Mouse (Mus musculus) lung, postnatal 36 days (tissue): ENCODE data around the gene Erlin1.

Source experiments
- DNase-seq: peaks from one replicate; pipeline ENCODE4 v3.0.0; 2022; ENCODE audit warnings: mixed read lengths

The Erlin1 gene

DNA sequence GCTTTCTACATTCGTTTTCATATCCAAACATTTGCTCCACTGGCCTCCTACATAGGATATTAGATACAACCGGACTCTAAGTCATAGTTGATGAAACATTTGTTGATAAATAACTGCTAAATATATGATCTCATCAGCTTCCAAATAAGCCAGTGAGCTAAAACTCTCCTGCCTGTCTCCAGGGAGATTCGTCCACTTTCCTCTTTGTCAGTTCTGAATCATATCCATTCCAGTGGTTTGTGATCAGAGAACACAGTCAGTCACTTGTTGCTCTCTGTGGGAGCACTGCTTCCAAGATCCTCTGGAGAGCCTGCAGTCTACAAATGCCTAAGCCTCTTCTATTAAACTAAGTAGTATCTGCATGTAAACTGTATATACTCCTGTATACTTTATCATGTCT, 9.4 kb downstream of the Erlin1 start:
- no peak for DNase-seq

DNA sequence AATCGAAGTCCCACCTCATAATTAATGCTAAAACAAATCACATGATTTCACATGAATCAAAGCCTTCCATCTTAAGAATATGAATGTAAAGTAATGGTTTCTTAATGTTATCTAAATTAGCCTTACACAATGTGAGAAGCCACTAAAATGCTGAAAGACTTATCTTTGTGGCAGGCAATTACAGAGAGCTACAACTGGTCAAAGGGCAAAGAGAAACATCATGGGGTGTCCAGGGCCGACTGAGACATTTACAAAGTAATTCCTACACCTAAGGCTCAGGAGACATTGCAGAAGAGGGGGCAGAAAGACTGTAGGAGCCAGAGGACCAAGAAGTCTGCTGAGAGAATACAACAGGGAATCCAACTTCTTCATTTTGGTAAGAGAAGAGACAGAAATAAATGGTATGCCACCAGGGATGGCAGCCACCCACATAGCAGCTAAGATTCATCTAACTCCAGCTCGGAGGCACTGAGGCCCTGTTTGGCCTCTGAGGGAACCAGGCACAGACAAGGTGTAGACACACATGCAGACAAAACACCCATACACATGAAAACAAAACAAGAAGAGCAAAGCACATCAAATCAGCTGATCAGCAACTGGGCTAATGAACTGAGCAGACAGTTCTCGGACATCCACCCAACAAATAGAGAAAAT, 14.3 kb downstream of the Erlin1 start:
- DNase-seq: no peak

DNA sequence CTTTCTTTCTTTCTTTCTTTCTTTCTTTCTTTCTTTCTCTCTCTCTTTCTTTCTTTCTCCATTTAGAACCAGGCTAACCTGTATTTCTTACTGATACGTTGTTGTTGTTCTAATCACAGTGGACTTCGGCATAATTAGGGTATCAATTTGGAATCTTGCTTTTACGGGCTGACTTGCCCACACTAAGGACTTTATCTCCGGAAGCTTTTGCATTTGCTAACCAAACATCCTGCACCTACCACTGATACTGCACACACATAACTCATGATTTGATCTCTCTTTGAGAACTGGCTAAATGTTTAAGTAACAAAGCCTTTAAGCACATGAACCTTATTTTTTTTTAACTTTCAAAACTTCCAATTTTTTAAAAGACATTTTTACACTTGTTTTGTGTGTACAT, 19.2 kb downstream of the Erlin1 start:
- no peak for DNase-seq

DNA sequence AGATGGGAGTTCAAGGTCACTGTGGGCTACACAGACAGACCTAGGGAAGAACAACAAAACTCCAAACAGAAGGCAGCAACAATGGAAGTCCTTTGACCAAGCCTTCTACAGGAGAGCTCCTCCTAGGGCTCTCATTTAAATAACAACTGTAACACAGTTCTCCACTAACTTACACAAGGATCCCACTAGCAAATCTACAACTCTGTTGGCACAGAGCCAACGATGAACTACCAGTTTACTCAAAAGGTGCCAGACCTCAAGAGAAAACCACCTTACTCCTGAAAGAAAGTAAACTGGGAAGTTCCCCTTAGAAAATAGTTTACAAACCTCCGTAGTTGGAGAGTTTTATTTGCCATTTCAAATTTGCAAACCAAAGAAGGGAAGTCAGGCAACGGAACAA, 20.3 kb downstream of the Erlin1 start:
- peak; percentile 13 for DNase-seq

DNA sequence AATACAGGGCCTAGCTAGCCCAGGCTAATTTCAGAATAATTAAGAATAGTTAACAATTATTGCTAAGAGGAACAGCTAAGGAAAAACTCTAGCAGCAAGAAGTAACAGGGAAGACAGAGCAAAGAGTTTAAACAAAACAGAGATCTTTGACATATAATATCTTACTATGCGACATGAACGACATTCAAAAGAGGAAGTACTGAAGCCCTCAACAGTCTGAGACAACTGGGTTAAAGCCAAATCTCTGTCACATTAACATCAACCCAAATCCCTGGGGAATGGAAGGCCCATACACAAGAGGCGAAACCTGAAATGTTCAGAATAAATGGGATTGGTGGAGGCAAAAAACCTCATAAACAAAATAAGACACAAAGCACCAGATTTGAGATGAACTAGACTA, 23.7 kb downstream of the Erlin1 start:
- DNase-seq: no peak

DNA sequence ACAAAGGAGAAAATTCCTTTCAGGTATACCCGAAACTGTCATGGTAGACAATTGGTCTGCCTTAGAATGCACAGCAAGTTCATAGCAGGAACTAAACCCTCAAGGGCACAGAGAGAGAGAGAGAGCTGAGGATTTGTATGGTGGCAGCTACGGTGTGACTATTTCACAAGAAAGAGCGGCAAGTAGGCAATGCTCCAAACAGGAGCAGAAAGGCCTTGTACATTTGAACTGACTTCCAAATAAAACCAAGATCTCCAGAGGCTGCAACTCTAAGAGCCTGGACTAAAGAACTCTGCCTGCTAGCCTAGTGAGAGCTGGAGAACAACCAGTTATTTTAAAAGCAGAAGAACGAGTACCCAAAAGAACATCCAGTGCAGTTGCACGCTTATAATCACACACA, 27.5 kb downstream of the Erlin1 start:
- no peak for DNase-seq

DNA sequence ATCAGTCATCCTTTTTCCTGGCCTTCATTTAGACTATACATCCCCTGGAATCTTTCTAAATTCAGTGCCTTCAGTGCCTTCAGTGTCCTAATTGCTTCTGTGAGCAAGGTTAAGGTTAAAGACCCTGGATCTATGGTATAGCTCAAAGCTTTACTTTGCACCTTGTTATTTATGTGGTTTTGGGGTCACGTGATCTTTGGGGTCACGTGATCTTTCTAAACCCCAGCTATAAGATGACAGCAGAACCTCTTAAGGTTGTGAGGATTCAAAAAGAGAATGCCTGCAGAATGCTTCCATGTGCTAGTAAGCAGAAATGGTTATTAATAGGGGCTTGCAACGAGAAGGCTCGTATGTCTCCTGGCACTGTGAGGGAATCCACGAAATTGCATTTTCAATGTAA, 36.2 kb downstream of the Erlin1 start:
- no peak for DNase-seq

DNA sequence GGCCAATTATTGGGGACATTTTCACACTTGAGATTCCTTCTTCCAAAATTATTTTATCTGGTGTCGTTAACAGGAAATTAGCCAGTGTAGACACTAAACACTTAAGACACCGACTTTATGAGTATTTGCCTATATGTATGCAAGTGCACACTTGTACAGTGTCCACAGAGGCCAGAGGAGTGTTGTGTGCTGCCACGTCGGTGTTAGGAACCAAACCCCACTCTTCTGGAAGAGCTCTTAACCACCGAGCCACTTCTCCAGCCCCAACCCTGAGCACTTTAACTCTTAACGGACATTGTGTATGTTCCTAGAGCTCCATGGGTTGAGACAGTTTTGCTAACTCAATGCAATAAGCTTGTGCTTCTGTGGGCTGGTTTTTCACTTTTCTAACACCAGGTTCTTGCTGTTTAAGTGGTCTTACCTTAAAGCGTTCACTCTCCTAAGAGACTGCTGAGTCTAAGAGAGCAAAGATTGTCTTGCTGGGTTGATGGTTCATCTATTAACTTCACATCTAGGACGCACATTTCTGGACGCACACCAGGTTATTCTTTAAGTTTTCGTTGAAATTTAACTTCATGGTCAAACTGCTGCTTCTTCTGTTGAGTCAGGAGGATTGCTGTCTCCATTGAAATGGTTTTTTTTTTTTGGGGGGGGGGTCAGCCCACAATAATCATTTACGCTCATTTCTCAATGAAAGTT, 37.4 kb downstream of the Erlin1 start:
- DNase-seq: peak; percentile 12

DNA sequence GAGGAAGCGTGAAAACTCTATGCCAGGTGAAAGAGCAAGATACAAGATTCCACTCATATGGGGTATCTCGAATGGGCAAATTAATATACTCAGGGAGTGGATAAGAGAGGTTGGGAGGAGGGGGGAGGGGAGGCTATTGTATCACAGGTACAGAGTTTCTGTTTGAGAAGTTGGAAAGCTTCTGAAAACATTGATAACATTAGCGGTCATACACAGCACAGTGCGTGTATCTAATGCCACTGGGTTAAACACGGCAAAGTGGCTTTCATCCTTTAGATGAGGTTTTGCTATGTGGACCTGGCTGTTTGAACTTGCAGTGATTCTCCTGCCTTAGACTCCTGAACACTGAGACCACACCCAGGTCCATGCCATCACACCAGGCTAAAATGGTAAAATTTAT, 39.6 kb downstream of the Erlin1 start:
- no peak for DNase-seq

DNA sequence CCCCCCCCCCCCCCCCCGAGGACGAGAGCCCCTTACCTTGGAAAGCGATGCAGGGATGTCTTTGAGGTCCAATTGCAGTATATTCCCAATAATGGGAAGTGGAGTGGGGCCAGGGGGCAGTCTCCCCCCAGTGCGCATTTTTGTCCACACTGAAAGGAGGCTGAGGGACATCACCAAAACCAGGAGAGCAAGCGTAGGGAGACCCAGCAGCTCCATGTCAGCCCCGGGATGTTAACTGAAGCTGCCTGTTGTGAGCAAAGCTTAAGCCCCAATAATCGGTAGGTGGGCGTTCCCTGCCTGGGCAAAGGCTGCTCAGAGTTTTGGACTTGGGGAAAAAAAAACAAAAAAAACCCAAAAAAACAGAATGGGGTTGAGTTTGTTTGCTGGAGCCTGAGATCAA, 40.6 kb downstream of the Erlin1 start, which contains the start of gene Cyp2c23:
Gene Cyp2c23, minus strand, starts transcription at position 237 of the 400 bp plus-strand sequence.
- no peak for DNase-seq

DNA sequence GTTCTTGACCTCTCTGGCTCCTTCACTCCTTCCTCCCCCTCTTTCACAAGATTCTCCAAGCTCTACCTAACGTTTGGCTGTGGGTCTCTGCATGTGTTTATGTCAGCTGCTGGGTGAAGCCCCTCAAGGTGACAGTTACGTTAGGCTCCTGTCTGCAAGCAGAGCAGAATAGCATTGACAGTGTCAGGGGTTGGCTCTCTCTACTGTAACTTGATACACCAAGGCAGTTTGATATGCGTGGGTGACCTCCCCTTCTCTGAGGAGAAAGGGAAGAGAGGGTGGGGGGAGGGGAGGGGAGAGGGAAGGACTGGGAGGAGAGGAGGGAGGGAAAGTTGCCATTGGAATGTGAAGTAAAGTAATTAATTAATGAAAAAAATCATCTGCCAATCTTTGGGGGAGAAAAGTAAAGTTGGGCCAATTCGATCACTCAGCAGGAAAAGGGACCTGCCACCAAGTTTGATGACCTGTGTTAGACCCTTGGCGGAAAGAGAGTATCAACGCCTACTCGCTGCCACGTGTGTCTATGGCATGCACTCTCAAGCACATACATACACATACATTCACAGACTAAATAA, 42.5 kb downstream of the Erlin1 start:
- no peak for DNase-seq

DNA sequence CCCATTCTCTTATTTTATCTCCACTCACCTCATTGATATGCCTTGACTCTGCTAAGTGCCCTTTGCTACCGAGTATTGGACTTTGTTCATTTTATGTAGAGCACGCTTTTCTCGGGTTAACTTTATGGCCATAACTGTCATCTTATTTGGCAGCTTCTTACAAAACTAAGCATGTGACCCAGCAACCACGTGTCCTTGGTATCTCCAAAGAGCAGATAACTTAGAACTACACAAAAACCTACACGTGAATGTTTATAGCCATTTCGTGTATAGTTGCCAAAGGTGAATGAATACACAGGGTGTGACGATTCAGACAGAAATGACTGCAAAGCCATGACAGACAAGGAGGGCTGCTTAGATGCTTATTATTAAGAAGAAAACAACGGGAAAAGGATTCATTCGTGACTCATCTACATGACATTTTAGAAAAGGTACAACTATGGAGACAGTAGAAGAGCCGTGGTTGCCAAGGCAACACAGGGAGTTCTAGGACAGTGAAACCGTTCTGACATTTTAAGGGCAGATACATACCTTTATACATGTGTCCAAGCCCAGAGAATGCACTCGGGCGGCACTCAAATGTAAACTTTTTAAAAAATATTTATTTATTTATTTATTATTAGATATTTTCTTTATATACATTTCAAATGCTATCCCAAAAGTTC, 44.5 kb downstream of the Erlin1 start:
- DNase-seq: no peak

DNA sequence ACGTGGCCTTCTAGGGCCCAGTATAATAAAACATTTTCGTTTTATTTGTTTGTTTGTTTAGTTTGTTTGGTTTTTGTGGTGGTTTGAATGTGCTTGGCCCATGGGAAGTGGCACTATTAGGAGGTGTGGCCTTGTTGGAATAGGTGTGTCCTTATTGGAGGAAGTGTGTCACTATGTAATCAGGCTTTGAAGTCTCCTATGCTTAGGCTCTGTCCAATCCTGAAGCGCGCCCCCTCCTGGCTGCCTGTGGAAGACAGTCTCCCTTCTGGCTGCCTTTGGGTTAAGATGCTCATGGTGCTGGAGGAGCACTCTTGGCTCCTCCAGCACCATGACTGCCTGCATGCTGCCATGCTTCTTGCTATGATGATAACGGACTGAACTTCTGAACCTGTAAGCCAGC, 46.5 kb downstream of the Erlin1 start:
- DNase-seq: no peak

DNA sequence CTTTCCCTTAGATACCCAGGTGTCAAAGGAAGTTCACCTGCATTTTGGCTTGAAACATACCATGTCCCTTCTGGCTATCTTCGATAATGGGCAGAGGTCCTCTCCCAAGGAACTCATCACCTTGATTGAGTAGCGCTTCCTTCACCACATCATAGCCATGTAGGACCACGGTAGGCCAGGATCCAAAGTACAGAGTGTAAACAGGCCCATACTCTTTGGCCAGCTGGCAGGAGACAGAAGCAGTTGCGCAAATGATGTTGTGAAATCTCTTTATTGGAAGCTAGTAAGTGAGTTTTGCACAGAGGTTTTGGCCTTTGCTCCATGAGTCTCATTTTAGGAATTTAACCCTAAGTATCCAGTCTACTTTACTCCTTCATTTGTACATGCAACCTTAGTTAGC, 48.1 kb downstream of the Erlin1 start:
- peak; percentile 94 for DNase-seq

DNA sequence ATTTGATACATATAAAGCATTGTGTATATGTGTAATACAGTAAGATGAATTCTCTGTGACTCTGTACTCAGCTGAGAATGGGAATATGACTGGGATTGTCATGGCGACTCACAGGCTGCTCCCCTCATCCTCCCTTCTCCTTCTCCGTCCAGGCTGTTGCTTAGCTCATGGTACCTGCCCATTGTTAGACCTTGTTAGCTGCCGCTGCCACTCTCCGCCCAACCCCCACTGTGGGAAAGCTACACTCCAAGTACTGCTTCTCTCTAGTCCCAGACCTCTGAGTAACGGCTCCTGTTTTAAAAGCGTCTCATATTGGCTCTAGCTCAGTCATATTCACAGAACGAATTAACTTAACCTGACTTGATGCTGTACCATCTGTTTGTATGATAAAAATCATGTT, 49.8 kb downstream of the Erlin1 start:
- peak; percentile 20 for DNase-seq

DNA sequence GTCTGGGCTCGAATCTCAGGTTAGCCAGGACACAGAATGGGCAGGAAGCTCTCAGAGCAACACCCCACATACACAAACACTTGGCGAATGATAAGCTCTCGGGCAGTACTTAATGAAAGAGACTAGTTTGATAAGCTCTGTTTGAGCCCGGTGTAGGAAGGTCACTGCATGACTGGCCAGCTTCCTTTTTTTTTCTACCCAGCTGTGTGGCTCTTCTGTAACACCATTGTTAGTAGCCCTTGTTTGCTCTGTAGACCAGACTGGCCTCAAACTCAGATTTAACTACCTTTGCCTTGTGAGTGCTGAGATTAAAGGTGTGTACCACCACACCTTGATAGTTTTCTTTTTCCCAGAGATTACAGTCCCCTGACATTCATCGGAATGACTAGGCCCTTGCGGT, 55.7 kb downstream of the Erlin1 start:
- DNase-seq: peak; percentile 31

DNA sequence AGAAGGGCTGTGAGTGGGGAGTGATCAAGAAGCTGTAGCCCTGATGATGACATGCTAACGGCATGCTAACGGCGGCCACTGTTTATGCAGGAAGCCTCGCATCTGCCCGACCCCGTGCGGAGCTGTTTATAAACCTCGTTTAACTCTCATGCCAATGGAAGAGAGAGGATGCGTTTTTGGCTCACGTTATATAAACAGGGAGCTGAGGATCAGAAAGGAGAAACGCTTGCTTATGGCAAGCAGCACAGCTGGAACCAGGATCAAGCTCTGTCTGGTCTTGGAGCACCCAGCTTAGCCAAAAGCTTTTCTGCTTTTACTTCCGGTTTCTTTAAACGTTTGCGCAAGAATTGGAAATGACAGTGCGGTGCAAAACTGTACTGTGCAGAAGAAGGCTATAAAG, 60.8 kb downstream of the Erlin1 start:
- peak; percentile 74 for DNase-seq

DNA sequence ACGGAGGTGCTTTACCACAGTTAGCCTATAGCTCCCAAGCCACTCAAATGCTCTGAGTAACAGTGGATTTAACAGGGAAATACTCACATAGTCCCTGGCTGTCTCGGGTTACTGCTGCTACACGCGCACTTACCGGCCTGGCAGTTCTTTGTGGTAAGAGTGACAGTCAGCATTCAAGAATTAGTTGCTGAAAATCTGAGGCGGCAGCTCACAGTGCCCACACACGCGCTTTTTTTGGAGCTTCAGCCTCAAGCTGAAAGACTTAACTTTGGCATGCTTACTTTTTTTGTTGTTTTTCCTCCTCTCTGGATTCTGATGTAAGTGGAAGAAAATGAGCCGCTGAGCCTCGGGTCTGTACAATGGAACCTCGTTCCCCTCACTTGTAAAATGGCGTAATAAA, 62.4 kb downstream of the Erlin1 start:
- DNase-seq: no peak

DNA sequence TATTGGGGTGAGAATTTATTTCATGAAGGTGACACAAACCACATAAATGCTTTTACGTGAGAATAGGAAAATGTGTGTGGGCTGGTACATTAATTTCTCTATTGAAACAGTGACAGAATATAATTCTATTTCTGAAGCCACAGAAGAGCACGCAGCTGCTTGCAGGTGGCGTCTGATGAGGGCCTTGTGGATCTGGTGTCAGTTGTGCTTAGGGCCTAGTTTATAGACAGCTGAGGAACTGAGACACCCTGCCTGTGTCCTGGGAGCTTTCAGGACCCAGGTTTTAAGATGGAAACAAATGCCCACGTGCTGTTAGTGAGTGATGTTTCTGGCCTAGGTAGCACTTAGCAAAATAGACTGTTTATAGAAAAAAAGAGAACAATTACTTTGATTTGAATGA, 64.6 kb downstream of the Erlin1 start:
- no peak for DNase-seq

DNA sequence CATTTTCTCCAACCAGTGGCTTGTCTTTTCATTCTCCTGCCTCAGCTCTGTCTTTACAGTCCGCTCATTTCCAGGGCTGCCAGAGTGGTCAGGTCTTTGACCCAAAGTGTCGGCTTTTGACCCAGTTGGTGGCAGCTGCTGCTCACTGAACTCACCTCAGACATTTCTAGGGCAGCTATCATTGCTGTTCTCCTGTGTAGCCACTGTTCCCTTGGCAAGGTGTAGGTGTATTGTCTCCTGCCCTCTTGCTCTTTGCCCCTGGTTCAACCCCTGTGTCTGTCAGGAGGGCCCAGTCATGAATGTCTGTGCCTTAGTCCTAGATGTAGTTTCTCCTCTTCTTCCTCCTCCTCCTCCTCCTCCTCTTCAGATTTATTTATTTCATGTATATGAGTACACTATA, 65.3 kb downstream of the Erlin1 start:
- DNase-seq: no peak

DNA sequence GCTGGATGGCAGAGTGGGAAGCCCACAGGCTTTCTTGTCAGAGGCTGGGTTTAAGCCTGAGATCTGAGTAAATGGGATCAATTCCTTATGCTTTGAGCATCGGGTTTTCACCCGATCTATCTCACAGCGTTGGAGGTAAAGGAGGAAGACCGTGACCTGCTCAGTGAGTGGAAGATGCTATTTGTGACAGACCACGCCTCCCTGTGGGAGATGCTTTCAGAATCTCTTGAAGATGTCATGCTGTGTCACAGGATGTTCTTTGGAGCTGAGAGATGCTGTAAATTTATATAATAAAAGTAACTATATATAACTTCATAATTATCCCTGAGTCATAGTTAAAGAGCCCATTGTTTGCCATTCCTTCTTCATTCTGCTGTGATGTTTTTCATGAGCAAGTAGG, 68.9 kb downstream of the Erlin1 start:
- no peak for DNase-seq

DNA sequence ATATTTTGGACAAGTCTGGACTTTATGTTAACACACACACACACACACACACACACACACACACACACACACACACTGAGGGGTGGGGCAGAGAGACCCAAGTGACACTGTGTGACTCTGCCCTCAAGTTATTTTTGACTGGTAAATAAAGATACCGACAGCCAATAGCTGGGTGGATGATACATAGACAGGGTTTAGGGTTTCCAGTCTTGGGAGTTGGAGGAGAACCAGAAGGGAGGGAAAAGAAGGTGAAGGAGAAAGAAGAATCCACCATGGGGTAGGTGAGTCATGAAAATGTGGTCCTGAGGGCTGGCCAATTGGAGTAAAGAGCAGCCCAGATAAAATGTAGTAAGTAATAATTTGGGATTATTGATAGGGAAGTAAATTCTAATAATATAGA, 69.5 kb downstream of the Erlin1 start:
- no peak for DNase-seq

DNA sequence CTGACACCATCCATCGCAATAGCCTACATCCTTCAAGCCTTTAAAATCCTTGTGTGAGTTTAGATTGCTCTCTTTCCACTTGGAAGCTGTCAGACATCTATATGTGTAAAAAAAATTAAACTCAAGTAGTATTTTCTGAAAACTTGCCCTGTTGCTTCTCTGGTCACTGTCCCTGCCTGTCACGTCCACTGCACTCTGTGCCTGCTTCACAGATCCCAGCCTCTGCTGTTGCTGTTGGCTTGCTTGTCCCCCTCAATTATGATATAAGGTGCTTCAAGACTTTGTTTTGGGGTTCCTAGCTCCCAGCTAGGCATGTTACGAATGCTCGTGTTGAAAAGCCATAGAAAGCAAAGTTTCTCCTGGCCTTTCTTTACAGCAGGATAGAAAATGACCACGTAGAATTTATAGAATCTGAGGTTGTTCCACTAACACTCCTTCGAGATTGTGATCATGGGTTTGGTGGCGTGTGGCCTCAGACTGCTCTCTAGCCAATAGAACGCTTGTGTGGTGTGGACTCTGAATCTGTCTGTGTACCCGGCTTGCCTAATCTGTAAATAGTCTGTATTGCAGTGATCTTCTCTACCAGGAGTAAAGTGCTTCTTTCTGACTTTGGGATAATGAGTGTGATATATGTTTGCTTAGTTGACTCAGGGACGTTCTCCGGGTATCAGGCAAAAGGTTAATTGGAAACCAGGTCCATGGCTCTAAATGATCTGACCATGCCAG, 70.6 kb downstream of the Erlin1 start:
- no peak for DNase-seq
